Mouse (Mus musculus): Measurements from ENCODE around the gene Srsf12. TPM values are rescaled to one million over a fixed set of nuclear protein-coding genes. Genes with fewer than 3 reads are reported as not detected.
A peak's percentile ranks its signal among the peaks of the same experiment; 100 is the strongest.

The Srsf12 gene
- polyA plus RNA-seq, 1 experiment, result 0.36 TPM

- WGBS, result 93% methylated on average over 1 of the region's 1 CpGs
These were observed 54.1 kb downstream of the Srsf12 start for GRCm38 (mm10) chr4:33262897-33263296.

DNA sequence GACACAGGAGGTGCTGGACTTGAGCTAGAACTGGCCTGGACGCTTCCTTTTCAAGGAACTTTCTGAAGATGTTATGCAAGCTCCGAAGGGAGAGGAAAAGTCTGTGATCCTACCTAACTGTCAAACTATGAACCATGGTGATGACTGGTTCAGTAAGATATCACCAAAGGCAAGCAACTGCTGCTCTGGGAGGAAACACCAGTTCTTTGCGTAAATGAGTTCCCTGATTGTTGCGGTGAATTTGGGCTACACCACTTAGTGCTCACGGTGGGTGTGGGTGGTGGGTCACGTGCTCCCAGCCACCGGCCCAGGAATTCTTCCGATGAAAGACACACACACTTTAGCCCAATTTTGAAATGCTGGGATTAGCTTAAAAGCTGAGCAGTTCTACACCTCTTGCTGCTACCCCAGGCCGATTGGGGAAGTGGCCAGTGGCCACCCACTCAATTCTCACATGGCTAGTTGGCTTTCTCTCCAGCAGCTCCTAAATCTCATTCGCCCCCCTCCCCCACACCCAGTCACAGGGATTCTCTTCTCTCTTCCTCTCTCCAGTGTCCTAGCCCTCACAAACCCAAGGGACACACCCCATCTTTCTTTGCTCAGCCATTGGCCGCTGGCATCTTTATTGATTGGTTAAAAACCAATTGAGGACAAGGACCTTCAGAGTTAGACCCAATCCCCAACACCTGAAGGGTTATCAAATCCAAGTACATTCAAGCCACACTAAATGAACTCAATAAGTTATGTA is 56.4 kb downstream of the Srsf12 start:
- H3K27me3 ChIP-seq (replicated peaks; ENCODE audit: control insufficient read depth, insufficient read depth, low read length), result no peaks in the 10 kb centered on the region
- no peaks in the 10 kb centered on the region for H3K36me3 ChIP-seq (ENCODE audit: control insufficient read depth, insufficient read depth, low read length)
- no peak for TF ChIP-seq POLR2A (IDR thresholded peaks at IDR 0.05; ENCODE audit: low read depth, low read length)
- WGBS, result 88% methylated on average over 11 of the region's 11 CpGs
- no peak overlapping the region for H3K27ac ChIP-seq (ENCODE audit: insufficient read depth, low read depth, low read length)
- peaks cover 3% of the 10 kb centered on the region; the same call in 1 of the 2 replicates for H3K4me1 ChIP-seq (ENCODE audit: control insufficient read depth, insufficient read depth, low read length)
- H3K4me3 ChIP-seq (ENCODE audit: insufficient read depth, low read depth, low read length), result no peak overlapping the region
- DNase-seq, result no peak

More at GRCm38 (mm10) chr4:33262897-33263296, 54.1 kb downstream of the Srsf12 start:
- no peak overlapping the region for H3K27ac ChIP-seq (ENCODE audit: insufficient read depth, low read depth, low read length)
- no peak for DNase-seq
- H3K27me3 ChIP-seq (replicated peaks; ENCODE audit: control insufficient read depth, insufficient read depth, low read length), result no peaks in the 10 kb centered on the region
- no peaks in the 10 kb centered on the region for H3K36me3 ChIP-seq (ENCODE audit: control insufficient read depth, insufficient read depth, low read length)
- no peak overlapping the region for H3K4me3 ChIP-seq (ENCODE audit: insufficient read depth, low read depth, low read length)
- H3K4me1 ChIP-seq (ENCODE audit: control insufficient read depth, insufficient read depth, low read length), result peaks cover 3% of the 10 kb centered on the region; the same call in 1 of the 2 replicates
- no peak for TF ChIP-seq POLR2A (IDR thresholded peaks at IDR 0.05; ENCODE audit: low read depth, low read length)
- no peak for TF ChIP-seq CTCF (conservative IDR thresholded peaks at IDR 0.05; ENCODE audit: insufficient read depth, insufficient read length, low read depth, low read length)

DNA sequence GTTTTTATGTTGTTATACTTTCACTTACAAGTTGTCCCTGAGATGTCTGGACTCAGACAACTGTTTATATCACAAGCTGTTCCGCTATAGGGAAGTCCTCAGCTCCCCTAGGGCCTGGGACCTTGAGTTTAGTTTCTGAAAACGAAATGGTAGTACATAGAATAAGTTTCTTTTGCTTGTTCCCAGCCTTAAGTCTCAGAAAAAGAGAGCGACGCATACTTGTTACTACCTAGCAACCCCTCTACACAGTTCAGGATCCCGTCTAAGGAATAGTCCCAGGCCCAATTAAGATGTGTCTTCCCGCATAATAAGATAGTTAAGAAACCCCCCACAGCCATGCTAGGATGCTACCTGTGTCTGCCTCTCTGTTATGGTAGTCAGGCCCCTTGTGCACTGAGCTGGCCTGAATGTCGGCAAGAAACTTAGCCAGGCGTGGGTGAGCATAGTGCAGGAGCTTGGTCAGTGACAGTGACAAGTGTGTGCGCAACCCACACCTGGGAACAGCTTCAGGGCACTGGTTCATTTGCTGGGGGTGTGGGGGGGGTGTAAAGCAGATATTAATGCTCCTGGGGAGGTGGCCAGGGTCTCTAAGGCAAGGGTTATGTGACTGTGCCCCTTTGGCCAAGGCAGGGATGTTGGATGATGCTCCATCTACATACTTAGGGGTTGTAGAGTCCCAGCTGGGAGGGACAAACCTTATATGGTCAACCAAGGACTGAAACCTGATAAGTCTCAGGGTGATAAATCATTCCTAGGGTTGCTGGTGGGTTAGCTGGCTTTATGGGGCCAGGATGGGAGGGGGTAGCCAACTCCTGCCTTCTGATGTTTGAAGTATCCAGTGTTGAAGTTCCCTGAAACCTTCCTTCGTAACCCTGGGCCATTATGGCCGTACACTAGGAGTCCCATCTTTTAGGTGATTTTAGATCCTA is 61.9 kb downstream of the Srsf12 start:
- Histone ChIP-seq H3K36me3 (ENCODE audit: control insufficient read depth, insufficient read depth, low read length) (no peaks in the 10 kb centered on the region), H3K4me3 (ENCODE audit: insufficient read depth, low read depth, low read length) (no peak overlapping the region), H3K27me3 (replicated peaks; ENCODE audit: control insufficient read depth, insufficient read depth, low read length) (no peaks in the 10 kb centered on the region), H3K4me1 (ENCODE audit: control insufficient read depth, insufficient read depth, low read length) (no peaks in the 10 kb centered on the region), H3K27ac (ENCODE audit: insufficient read depth, low read depth, low read length) (no peak overlapping the region)
- TF ChIP-seq POLR2A (IDR thresholded peaks at IDR 0.05; ENCODE audit: low read depth, low read length) (no peak), CTCF (conservative IDR thresholded peaks at IDR 0.05; ENCODE audit: insufficient read depth, insufficient read length, low read depth, low read length) (no peak)
- DNase-seq, result no peak
- WGBS, result 82% methylated on average over 11 of the region's 11 CpGs

DNA sequence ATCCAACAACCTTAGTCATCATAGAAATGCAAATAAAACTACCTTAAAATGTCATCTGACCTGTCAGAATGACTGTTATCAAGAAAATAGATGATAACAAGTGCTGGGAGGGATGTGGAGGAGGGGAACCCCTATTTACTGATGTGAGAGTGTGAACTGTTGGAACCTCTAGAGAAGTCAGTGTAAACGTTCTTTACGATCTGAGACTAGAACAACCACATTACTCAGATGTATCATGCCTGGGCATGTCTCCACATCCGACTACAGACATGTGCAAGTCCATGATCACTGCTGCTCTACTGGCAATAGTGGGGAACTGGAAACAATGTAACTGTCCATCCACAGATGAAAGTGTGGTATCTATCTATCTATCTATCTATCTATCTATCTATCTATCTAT is 64.6 kb downstream of the Srsf12 start:
- no peak for TF ChIP-seq CTCF (conservative IDR thresholded peaks at IDR 0.05; ENCODE audit: insufficient read depth, insufficient read length, low read depth, low read length)
- no peak for TF ChIP-seq POLR2A (IDR thresholded peaks at IDR 0.05; ENCODE audit: low read depth, low read length)
- 66% methylated on average over 3 of the region's 3 CpGs for WGBS
- H3K36me3 ChIP-seq (ENCODE audit: control insufficient read depth, insufficient read depth, low read length), result no peaks in the 10 kb centered on the region
- no peak for DNase-seq
- H3K27me3 ChIP-seq (replicated peaks; ENCODE audit: control insufficient read depth, insufficient read depth, low read length), result no peaks in the 10 kb centered on the region
- no peaks in the 10 kb centered on the region for H3K4me1 ChIP-seq (ENCODE audit: control insufficient read depth, insufficient read depth, low read length)
- H3K27ac ChIP-seq (ENCODE audit: insufficient read depth, low read depth, low read length), result no peak overlapping the region
- H3K4me3 ChIP-seq (ENCODE audit: insufficient read depth, low read depth, low read length), result no peak overlapping the region

DNA sequence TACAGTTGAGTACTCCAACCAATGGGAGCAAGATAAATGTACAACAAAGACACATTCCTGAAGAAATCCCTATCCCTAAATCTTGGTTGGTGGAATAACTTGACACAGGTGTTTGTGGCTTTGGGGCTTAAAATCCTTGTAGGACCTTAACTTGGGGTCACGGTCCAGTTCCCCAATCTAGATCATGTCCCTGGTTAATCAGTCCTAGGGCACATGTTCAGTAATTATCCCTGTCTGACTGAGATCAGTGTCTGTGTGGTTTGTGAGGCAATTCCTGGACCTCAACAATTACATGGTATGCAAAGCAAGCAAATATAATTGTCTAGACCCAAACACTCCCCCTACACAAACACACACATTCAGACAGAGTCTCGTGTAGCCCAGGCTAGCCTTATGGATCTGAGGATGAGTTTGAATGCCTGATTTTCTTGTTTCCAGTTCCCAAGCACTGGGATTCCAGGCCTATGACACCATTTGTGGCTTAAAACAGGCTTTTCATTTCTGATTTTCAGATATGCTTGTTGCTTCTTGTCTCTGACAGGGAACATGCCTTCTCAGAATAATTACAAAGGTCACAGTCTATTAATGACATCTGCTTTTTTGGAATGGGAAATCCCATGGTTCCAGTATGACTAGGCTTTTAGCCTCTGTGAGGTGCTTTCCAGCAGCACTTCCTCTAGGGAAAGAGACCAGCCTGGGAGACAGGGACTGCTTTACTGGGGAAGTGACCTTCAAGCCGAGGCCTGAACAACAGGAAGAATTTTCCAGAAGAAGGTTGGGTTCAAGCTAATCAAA is 73.3 kb downstream of the Srsf12 start:
- peak; percentile 72 for DNase-seq
- Histone ChIP-seq H3K4me1 (ENCODE audit: control insufficient read depth, insufficient read depth, low read length) (peaks cover 5% of the 10 kb centered on the region), H3K36me3 (ENCODE audit: control insufficient read depth, insufficient read depth, low read length) (no peaks in the 10 kb centered on the region), H3K27me3 (replicated peaks; ENCODE audit: control insufficient read depth, insufficient read depth, low read length) (no peaks in the 10 kb centered on the region), H3K4me3 (ENCODE audit: insufficient read depth, low read depth, low read length) (no peak overlapping the region), H3K27ac (ENCODE audit: insufficient read depth, low read depth, low read length) (peak overlapping the region; percentile 41; the same call in 1 of the 2 replicates)
- WGBS, result 39% methylated on average over 3 of the region's 3 CpGs
- TF ChIP-seq CTCF (conservative IDR thresholded peaks at IDR 0.05; ENCODE audit: insufficient read depth, insufficient read length, low read depth, low read length) (no peak), POLR2A (IDR thresholded peaks at IDR 0.05; ENCODE audit: low read depth, low read length) (no peak)

Other genes starting within 250 kb of the Srsf12 start
- gene Rragd, start 226.0 kb upstream of the Srsf12 start, polyA plus RNA-seq (2012; rRNA removed), result 14.3 and 18.9 TPM in 2 replicates
- 15.8 and 19.1 TPM in 2 replicates for gene Ube2j1, start 177.6 kb upstream of the Srsf12 start, polyA plus RNA-seq (2012; rRNA removed)
- gene Gabrr2, start 146.0 kb upstream of the Srsf12 start, polyA plus RNA-seq (2012; rRNA removed), result 0.56 and 0.66 TPM in 2 replicates
- not detected in 2 replicates for gene Gabrr1, start 76.5 kb upstream of the Srsf12 start, polyA plus RNA-seq (2012; rRNA removed)
- gene Pm20d2, start 19.3 kb upstream of the Srsf12 start, polyA plus RNA-seq (2012; rRNA removed), result 3.9 and 5.2 TPM in 2 replicates
- 32.3 and 53.2 TPM in 2 replicates for gene Pnrc1, start 81.2 kb downstream of the Srsf12 start, polyA plus RNA-seq (2012; rRNA removed)
- 2.6 and 3.4 TPM in 2 replicates for gene Rngtt, start 101.3 kb downstream of the Srsf12 start, polyA plus RNA-seq (2012; rRNA removed)

Measured in kidney, adult 2 months (tissue).